Mouse (Mus musculus): ENCODE results near the gene Olfr76.
"Not testable (repeated sequence)": the region's sequence is repeated elsewhere in the genome, so short reads cannot be mapped to it uniquely, and the experiment has no call there.

DNA sequence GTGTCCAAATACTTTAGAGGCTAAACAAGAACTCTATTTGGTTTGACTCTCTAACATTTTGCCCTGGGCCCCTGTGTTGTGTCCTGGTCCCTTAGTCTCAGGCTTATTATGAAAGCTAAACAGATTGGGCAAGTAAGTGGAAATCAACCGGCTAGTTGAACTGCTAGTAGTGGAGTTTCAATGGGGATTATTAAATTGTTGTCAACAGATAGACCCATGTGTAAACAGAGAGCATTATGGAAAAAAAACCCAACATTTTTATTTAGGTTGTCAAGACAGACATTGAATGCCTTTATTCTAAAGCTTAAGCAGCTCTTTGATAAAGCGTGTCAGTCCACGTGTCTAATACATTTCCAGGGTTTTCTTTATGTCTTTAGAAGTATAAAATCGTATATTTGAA is 45.4 kb downstream of the Olfr76 start, which contains the start of gene Olfr1425:
- TF ChIP-seq POLR2A (IDR thresholded peaks at IDR 0.05; ENCODE audit: borderline replicate concordance, insufficient read depth, low read length); CTCF (IDR thresholded peaks at IDR 0.05; ENCODE audit: borderline replicate concordance, insufficient read depth, low read depth, low read length): not testable (repeated sequence)

All from cerebellum, adult 2 months (tissue).